Mouse (Mus musculus): ENCODE results near the gene Kcnmb2.
A peak's percentile ranks its signal among the peaks of the same experiment; 100 is the strongest.

Kcnmb2 gene

DNA sequence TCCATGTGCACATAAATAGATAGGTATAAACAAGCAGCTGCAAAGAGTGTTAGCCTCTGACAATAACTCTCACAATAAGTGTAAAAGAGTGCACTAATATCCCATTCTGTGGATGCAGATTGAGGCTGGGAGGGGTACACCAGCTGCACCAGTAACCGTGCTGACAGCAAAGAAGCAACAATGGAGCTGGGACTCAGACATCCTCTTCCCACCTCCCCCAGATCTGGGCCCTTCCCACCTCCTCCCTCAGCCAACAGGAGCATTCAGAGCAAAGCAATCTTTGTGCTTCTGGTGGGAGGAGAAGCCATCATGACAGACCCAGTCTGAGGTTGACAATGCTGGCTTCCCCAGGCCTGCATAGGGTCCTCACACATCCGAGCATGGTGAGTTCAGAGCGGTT is 242.3 kb downstream of the Kcnmb2 start:
- DNase-seq: no peak

DNA sequence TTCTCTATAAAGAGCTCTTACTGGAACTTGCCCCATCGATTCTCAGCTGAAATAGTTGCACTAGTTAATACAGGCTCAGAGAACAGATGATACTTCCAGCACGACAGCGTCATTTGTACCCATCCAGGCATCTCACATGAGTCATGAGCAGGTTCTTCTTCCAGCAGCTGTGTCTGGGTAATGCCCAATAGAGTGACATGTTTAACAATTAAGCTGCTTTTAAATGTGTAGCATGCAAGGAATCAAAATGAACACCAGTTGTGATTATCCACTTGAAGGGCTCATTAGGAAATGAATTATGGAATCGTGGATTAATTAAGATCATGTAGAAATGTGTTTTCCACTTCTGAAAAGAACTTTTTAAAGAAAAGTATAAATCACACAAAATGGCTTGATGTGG is 245.4 kb downstream of the Kcnmb2 start:
- DNase-seq: no peak

DNA sequence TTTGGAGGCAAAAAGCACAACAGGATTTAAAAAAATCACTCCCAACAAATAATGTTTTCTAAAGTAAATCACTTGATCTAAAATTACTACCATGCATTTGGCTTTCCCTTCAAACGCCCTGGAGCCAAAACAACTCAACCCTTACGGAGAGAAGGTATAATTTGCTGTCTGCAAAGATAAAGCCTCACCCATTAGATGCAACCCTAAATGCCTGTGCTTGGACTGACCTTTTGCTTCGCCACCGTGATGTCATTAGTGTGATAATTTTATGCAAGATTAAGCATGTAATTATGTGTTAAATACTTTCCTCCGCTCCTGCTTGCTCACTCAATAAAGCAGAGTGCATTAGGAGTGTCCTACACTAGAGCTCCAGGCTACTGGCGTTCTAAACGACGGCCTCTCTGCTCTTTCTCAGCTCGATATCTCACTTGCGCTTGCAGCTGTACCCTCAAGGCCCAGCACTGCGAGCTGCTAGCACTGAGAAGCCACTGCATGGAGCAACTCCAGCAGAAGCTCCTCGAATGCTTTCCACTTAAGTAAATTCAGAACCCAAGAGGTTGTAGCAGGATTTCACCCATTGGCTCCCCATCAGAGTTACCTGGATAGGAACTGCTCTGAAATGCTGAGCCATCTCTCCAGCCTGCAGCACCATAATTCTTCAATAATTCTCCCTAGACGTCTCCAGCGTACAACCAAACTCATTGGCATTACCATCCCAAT is 247.7 kb downstream of the Kcnmb2 start:
- DNase-seq: no peak

DNA sequence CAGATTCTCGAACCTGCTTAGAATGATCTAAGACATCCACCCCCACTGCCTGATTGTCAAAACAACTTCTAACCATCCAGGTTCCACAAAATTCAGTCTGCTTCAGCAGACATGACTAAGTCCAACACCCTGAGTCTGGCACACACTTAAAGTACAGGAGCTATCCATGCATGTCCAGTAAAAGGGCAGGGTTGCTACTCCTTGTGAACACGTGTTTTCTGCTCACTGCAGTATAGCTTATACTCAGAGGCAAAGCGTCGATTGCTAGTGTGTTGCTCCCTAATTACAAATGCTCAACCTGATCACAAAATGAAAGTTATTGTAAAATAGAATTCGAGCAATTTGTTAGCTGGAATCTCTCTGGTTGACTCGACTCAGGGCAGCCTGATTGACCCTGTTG is 278.2 kb downstream of the Kcnmb2 start:
- no peak for DNase-seq

DNA sequence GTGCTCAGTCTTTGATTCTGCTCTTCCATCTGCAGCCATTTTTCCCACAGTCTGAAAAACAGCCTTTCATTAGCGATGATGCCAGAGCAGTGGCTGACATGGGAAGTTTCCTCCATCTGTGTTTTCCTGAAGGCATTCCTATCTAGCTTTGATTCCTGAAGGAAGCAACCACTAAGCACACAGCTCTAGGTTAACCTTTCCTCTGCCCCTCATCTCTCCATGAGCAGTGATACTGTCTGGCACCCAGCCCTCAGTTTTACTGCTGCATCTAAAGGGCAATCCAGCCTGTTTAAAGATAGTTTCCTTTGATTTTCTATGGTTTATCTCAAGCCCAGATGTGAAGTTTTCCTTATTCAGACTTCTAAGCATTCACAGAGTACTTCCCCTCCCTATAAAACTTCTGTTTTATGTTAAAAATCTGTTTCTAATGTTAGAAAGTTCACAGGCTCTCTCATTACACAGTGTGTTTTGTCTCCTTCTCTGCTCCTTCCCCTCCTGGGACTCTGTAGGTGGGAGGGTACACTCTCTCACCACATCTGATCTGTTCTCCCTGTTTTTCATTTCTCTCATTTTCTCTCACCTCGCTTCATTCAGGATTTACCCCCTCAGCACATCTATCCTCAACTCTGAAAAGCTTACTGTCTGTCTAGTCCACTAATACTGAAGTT is 283.7 kb downstream of the Kcnmb2 start:
- no peak for DNase-seq

DNA sequence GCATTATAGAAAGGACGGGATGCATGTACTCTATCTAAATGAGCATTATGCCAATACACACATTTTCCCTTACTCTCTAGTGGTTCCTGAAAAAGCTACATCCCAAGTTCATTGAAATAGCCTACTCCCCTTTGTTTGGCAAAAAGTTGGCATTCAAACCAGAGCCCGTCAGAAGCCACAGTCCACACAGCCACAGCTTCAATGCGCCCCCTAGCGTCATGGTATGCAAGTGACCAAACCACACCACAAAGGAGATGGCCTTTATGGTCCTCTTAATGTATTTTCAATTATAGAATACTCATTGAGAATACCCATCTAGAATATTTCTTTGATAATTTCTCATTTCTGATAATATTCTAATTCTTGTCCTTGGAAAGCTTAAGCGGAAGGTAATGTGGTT is 286.2 kb downstream of the Kcnmb2 start:
- DNase-seq: peak; percentile 81 to 88

DNA sequence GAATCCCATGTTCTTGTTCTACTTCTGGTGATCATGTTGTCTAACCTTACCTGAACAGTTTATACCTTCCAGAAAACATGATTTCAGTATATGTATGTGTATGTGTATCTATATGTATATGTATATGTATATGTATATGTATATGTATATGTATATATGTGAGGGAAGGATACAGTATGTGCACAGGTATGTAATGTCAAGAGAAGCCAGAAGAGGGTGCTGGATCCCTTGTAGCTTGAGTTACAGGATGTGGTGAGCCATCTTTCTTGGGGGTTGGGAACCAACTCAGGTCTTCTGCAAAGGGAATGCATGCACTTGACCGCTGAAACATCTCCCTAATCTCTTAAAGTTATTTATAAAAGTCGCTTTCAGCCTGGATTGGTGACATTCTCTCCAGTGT is 286.6 kb downstream of the Kcnmb2 start:
- DNase-seq: peak in 1 of 2 experiments; percentile 7

DNA sequence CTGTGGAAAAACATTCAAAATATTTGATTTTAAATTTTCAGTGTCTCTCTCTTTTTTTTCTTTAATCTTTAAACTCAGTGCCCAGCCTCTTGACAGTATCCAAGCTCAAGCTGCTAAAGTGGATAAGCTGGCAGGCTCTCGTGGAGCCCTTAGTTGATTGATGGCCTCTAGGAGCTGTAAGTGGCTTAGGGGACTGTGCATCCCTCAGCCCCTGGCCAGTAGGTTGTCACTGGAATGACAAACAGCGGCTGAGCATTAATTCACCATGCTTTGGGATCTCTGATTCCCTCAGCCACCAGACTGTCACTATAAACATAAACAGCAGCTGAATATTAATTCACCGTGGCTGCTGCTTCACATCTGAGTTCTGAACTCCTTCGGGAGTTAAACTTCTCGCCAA is 287.6 kb downstream of the Kcnmb2 start:
- no peak for DNase-seq

DNA sequence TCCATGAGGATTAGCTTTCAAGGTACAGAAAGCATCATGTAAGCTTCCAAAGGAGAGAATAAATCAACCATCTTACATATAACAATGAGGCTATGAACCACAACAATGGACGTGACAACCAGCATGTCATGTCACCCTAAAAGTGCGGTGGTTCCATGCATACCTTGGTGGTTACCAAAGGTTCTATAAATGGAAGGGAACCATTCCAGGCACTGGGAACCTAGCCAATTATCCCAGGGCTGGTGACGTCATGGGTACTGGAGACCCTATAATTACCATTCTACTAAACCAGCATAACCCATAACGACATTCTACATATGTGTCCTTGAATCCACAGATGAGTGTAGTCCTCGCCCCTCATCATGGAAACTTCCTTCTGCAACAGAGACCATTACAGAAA is 291.7 kb downstream of the Kcnmb2 start:
- DNase-seq: peak in 1 of 2 experiments; percentile 20

DNA sequence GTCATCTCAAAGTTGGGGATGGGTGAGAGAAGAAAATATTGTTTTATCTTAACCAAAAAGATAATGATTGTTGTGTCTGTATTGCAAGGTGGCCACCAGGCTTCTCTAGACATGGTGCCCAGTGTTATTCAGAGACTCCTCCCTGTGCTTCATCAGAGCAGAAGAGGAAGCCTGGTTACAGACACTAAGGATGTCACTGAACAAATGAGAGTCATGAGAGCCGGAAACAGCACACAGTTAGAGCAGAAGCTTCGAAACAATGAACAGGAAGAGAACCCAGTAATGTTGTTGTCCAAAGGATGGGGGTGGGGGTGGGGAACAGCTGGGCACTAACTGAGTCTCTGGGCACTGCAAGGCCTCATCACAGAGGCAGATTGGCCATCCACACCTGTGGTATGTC is 324.4 kb downstream of the Kcnmb2 start:
- DNase-seq: no peak

DNA sequence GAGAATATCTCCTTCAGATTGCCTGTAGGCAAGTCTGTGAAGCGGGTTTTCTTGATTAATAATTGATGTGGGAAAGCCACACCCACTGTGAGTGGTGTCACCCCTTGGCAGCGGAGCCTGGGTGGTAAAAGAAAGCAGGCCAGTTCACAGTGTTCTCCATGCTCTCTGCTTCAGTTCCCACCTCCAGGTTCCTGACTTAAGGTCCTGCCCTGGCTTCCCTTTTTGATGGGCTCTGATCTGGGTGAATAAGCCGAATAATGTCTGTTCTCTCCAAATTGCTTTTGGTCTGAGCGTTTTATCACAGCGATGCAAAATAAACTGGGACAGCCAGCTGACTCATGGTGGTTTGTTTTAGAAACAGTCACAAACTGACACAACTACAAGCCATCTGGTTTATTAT is 334.5 kb downstream of the Kcnmb2 start:
- no peak for DNase-seq

Measured in cerebellum, postnatal 14 days (tissue).